ENCODE assay signal across 9 mouse cellular contexts in the genomic region with DNA sequence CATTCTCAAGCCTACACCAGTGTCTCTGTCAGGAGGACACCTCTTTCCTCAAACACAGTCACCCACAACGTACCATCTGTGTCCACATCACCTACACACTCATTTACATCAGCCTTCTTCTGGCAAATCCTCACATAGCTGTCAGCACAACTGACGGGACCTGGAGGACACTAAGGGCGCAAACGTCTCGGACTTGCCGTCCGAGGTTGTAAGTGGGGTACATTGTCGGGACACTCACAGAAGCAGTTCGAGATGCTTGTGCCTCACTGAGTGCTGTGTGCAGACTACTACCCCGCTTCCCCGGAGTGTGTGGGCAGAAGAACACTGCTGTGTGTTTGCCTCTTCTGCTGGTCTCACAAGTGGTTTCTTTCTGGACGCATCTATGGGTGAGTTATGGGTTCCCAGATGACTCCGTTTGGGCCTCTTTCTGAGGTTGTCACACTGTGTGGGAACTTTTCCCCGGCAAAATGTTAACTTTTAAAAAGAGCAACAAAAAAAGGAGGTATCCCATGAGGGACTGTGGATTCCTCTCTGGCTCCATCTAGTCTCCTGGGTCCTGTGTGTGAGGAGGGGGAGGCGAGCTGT. TPM values are rescaled to one million over a fixed set of nuclear protein-coding genes. Genes with fewer than 3 reads are reported as not detected.
DNase-seq lines count a peak whose midpoint lies in the region; ATAC-seq and TF ChIP-seq lines count a peak whose summit lies in the region.
"Had no signal": no experiment of that assay in that cellular context is flagged by ENCODE, and none has a peak within 500 bp of the region (broad histone marks: within the 10 kb centered on the region; RNA-seq: fewer than 3 reads in every experiment).

No protein-coding gene starts in this region.

- H3K4me3 ChIP-seq in heart, adult 2 months = no peak overlapping the region
- 0 out of 2 replicates have a peak overlapping the region, but pooled peaks have one; percentile 3 for H3K4me3 ChIP-seq in liver, adult 2 months (ENCODE audit: insufficient read depth, low read depth, low read length)
- no peak overlapping the region for H3K4me3 ChIP-seq in liver, embryonic 15.5 days (replicated peaks)

- no peaks in the 10 kb centered on the region for H3K9me3 ChIP-seq in liver, embryonic 15.5 days (replicated peaks)

- H3K27ac ChIP-seq in heart, adult 2 months = peak overlapping the region; percentile 56
- peak overlapping the region; percentile 91 for H3K27ac ChIP-seq in liver, adult 2 months (replicated peaks; ENCODE audit: insufficient read depth, low read depth, low read length)
- H3K27ac ChIP-seq in liver, embryonic 15.5 days (replicated peaks) = no peak overlapping the region

- no peak for TF ChIP-seq POLR2A in heart, adult 2 months (IDR thresholded peaks at IDR 0.05; ENCODE audit: insufficient read depth, low read depth, low read length)
- TF ChIP-seq POLR2A in liver, adult 2 months (IDR thresholded peaks at IDR 0.05; ENCODE audit: extremely low read depth, insufficient read depth, low read length) = no peak

- WGBS in heart, adult 2 months = 60% methylated on average over 15 of the region's 15 CpGs
- WGBS in liver, adult 2 months = 33% methylated on average over 15 of the region's 15 CpGs
- WGBS in liver, embryonic 15.5 days (ENCODE audit: insufficient replicate concordance) = 59% methylated on average over 15 of the region's 15 CpGs

- 0 out of 2 replicates have a peak overlapping the region, but pooled peaks have one; percentile 37 for H3K4me2 ChIP-seq in liver, embryonic 15.5 days

- 0 out of 2 replicates have a peak, but pooled peaks cover 2% of the 10 kb centered on the region for H3K79me2 ChIP-seq in heart, adult 2 months (replicated peaks; ENCODE audit: control insufficient read depth, insufficient read depth, low read length)
- peaks cover 44% of the 10 kb centered on the region for H3K79me2 ChIP-seq in liver, adult 2 months (ENCODE audit: control insufficient read depth, insufficient read depth, low read length)

- intact Hi-C loops in heart, adult 2 months (cut with DNase I) = no loop called here
- intact Hi-C loops in heart, postnatal 14 days (cut with DNase I) = loop anchor here (5.0 kb wide), 1 partner anchor 49 kb away; no protein-coding TSS in a partner anchor

- ATAC-seq in liver, embryonic 15.5 days (ENCODE audit: insufficient read depth) = no peak
- ATAC-seq in cerebellum, adult (ENCODE audit: insufficient number of reproducible peaks, low FRiP score, low TSS enrichment) = no peak
- ATAC-seq: CD4-positive, CD25-positive, alpha-beta regulatory T cell, adult 4 months had no signal

- H3K9ac ChIP-seq in heart, adult 2 months (ENCODE audit: low read depth, low read length) = peak overlapping the region; percentile 37; the same call in 1 of the 2 replicates
- peak overlapping the region; percentile 71 for H3K9ac ChIP-seq in liver, adult 2 months (ENCODE audit: low read depth, low read length)
- no peak overlapping the region for H3K9ac ChIP-seq in liver, embryonic 15.5 days

- no peak for TF ChIP-seq EP300 in heart, adult 2 months (IDR thresholded peaks at IDR 0.05; ENCODE audit: insufficient read depth, low read depth, low read length)

- DNase-seq in heart, adult 2 months = no peak
- DNase-seq in heart, postnatal 14 days = no peak
- DNase-seq in liver, adult 2 months (ENCODE audit: extremely low read depth, low read depth, low spot score) = no peak
- no peak for DNase-seq in liver
- DNase-seq in frontal cortex, postnatal 36 days (ENCODE audit: low spot score in 2 of 2) = peak; percentile 41 to 51
- DNase-seq in embryo, embryonic 11 days = no peak

- no peak for TF ChIP-seq CTCF in heart, adult 2 months (IDR thresholded peaks at IDR 0.05)
- no peak for TF ChIP-seq CTCF in liver, adult 2 months (IDR thresholded peaks at IDR 0.05; ENCODE audit: low read depth, low read length)

- H3K36me3 ChIP-seq in heart, adult 2 months (ENCODE audit: control insufficient read depth, insufficient read depth, low read length) = no peaks in the 10 kb centered on the region
- H3K36me3 ChIP-seq in liver, adult 2 months (ENCODE audit: control insufficient read depth, insufficient read depth, low read length) = no peaks in the 10 kb centered on the region
- H3K36me3 ChIP-seq in liver, embryonic 15.5 days (replicated peaks) = no peaks in the 10 kb centered on the region

- H3K4me1 ChIP-seq in heart, adult 2 months (ENCODE audit: control insufficient read depth, insufficient read depth, low read length) = peaks cover 18% of the 10 kb centered on the region
- H3K4me1 ChIP-seq in liver, adult 2 months (ENCODE audit: control insufficient read depth, insufficient read depth, low read length) = peaks cover 40% of the 10 kb centered on the region
- peaks cover 53% of the 10 kb centered on the region for H3K4me1 ChIP-seq in liver, embryonic 15.5 days (replicated peaks)

- no peaks in the 10 kb centered on the region for H3K27me3 ChIP-seq in heart, adult 2 months (ENCODE audit: control insufficient read depth, insufficient read depth, low read length)
- H3K27me3 ChIP-seq in liver, adult 2 months (ENCODE audit: control insufficient read depth, insufficient read depth, low read length) = no peaks in the 10 kb centered on the region
- peaks cover 22% of the 10 kb centered on the region for H3K27me3 ChIP-seq in liver, embryonic 15.5 days

RNA-seq across cellular contexts. Expression of a gene that starts 15.2 kb away (rescaled TPM):
- 10 to 100 TPM; 11.6 to 13.6 TPM for total RNA-seq in heart, adult 2 months (2021)
- 12.9 and 16.8 TPM in 2 replicates for polyA plus RNA-seq in heart, adult 2 months (2012; rRNA removed)
- total RNA-seq in heart, postnatal 14 days (2021) = 10 to 100 TPM; 19.1 to 20.4 TPM
- 16.5 and 27.0 TPM in 2 replicates for total RNA-seq in liver, adult 2 months (2014; rRNA removed)
- 12.5 and 17.1 TPM in 2 replicates for polyA plus RNA-seq in liver, adult 2 months (2012; rRNA removed)
- 3.3 and 4.1 TPM in 2 replicates for polyA plus RNA-seq in liver, embryonic 15.5 days (2015; fragmentation: Nextera tagmentation; extraction: Ambion mirVana)

Comparison
In these comparisons a context has a peak if more than half of its experiments do, and no peak if none do; other contexts are left out.
1. DNase-seq: peak in frontal cortex, postnatal 36 days (2 of 2); none in heart, adult 2 months (0 of 2), heart, postnatal 14 days (0 of 2), liver, adult 2 months (single experiment), liver (single experiment) and embryo, embryonic 11 days (single experiment).